In genomic region chr5:127615459-127615858, GRCm38 (mm10) we compare ENCODE assay signal across 9 mouse cellular contexts. TPM values are rescaled to one million over a fixed set of nuclear protein-coding genes. Genes with fewer than 3 reads are reported as not detected.
DNase-seq lines count a peak whose midpoint lies in the region; ATAC-seq and TF ChIP-seq lines count a peak whose summit lies in the region.
"Had no signal": no experiment of that assay in that cellular context is flagged by ENCODE, and none has a peak within 500 bp of the region (broad histone marks: within the 10 kb centered on the region; RNA-seq: fewer than 3 reads in every experiment).

No protein-coding gene starts in this region.

- 87% methylated on average over 3 of the region's 3 CpGs for WGBS in kidney, embryonic 16.5 days
- 62% methylated on average over 3 of the region's 3 CpGs for WGBS in embryonic facial prominence, embryonic 15.5 days
- 71% methylated on average over 3 of the region's 3 CpGs for WGBS in intestine, postnatal 0 days
- WGBS in neural tube, embryonic 12.5 days = 75% methylated on average over 3 of the region's 3 CpGs

- H3K4me2 ChIP-seq in kidney, embryonic 16.5 days (replicated peaks; ENCODE audit: low read depth, low read length) = peak overlapping the region; percentile 95
- H3K4me2 ChIP-seq in embryonic facial prominence, embryonic 15.5 days (replicated peaks) = peak overlapping the region; percentile 86
- peak overlapping the region; percentile 92 for H3K4me2 ChIP-seq in intestine, postnatal 0 days (replicated peaks; ENCODE audit: low read depth)
- peak overlapping the region; percentile 98 for H3K4me2 ChIP-seq in neural tube, embryonic 12.5 days (replicated peaks)

- ATAC-seq in kidney, embryonic 16.5 days (ENCODE audit: low FRiP score, low TSS enrichment) = no peak
- no peak for ATAC-seq in embryonic facial prominence, embryonic 15.5 days (ENCODE audit: insufficient number of reproducible peaks, low FRiP score, low TSS enrichment, low read depth)
- ATAC-seq in intestine, postnatal 0 days = no peak
- no peak for ATAC-seq in neural tube, embryonic 12.5 days (ENCODE audit: low FRiP score, low read depth)
- ATAC-seq: Patski had no signal

- H3K27me3 ChIP-seq in kidney, embryonic 16.5 days (ENCODE audit: insufficient read depth, low read length) = no peaks in the 10 kb centered on the region
- no peaks in the 10 kb centered on the region for H3K27me3 ChIP-seq in embryonic facial prominence, embryonic 15.5 days
- H3K27me3 ChIP-seq in intestine, postnatal 0 days (replicated peaks; ENCODE audit: control insufficient read depth, insufficient read depth, low read length) = no peaks in the 10 kb centered on the region
- H3K27me3 ChIP-seq in neural tube, embryonic 12.5 days (replicated peaks) = no peaks in the 10 kb centered on the region
- H3K27me3 ChIP-seq: Patski had no signal

- H3K9ac ChIP-seq in kidney, embryonic 16.5 days (replicated peaks; ENCODE audit: low read length) = peak overlapping the region; percentile 97
- H3K9ac ChIP-seq in embryonic facial prominence, embryonic 15.5 days = no peak overlapping the region
- H3K9ac ChIP-seq in intestine, postnatal 0 days (ENCODE audit: low read depth, low read length) = no peak overlapping the region
- H3K9ac ChIP-seq in neural tube, embryonic 12.5 days = peak overlapping the region; percentile 99; the same call in 1 of the 2 replicates

- H3K36me3 ChIP-seq in kidney, embryonic 16.5 days (ENCODE audit: insufficient read depth, low read length) = no peaks in the 10 kb centered on the region
- H3K36me3 ChIP-seq in embryonic facial prominence, embryonic 15.5 days = no peaks in the 10 kb centered on the region
- no peaks in the 10 kb centered on the region for H3K36me3 ChIP-seq in intestine, postnatal 0 days (ENCODE audit: control insufficient read depth, insufficient read depth)
- H3K36me3 ChIP-seq in neural tube, embryonic 12.5 days = no peaks in the 10 kb centered on the region

- H3K9me3 ChIP-seq in kidney, embryonic 16.5 days (ENCODE audit: low read length) = no peaks in the 10 kb centered on the region
- no peaks in the 10 kb centered on the region for H3K9me3 ChIP-seq in embryonic facial prominence, embryonic 15.5 days (replicated peaks)
- no peaks in the 10 kb centered on the region for H3K9me3 ChIP-seq in intestine, postnatal 0 days (ENCODE audit: control insufficient read depth)
- H3K9me3 ChIP-seq in neural tube, embryonic 12.5 days = no peaks in the 10 kb centered on the region

- no peak for TF ChIP-seq CTCF in intestine, postnatal 0 days (IDR thresholded peaks at IDR 0.05; ENCODE audit: low read depth)

- peaks cover 16% of the 10 kb centered on the region for H3K4me1 ChIP-seq in kidney, embryonic 16.5 days (ENCODE audit: insufficient read depth, low read length)
- H3K4me1 ChIP-seq in embryonic facial prominence, embryonic 15.5 days = peaks cover 39% of the 10 kb centered on the region
- peaks cover 8% of the 10 kb centered on the region for H3K4me1 ChIP-seq in intestine, postnatal 0 days (replicated peaks; ENCODE audit: control insufficient read depth, insufficient read depth, low read length)
- H3K4me1 ChIP-seq in neural tube, embryonic 12.5 days = peaks cover 28% of the 10 kb centered on the region

- no peak for DNase-seq in kidney, adult 8-10 months
- no peak for DNase-seq in layer of hippocampus, postnatal 14 days (ENCODE audit: low spot score in 2 of 2)
- no peak for DNase-seq in right cerebral cortex, postnatal 10 days (ENCODE audit: low spot score in 2 of 2)
- DNase-seq in cerebellum, adult 11 months = no peak

- H3K4me3 ChIP-seq in kidney, embryonic 16.5 days (ENCODE audit: low read length) = peak overlapping the region; percentile 95
- peak overlapping the region; percentile 90 for H3K4me3 ChIP-seq in embryonic facial prominence, embryonic 15.5 days (replicated peaks)
- H3K4me3 ChIP-seq in intestine, postnatal 0 days (ENCODE audit: low read depth, low read length) = no peak overlapping the region
- H3K4me3 ChIP-seq in neural tube, embryonic 12.5 days = 0 out of 2 replicates have a peak overlapping the region, but pooled peaks have one; percentile 98

- no peak overlapping the region for H3K27ac ChIP-seq in kidney, embryonic 16.5 days (ENCODE audit: low read length)
- no peak overlapping the region for H3K27ac ChIP-seq in embryonic facial prominence, embryonic 15.5 days (replicated peaks)
- no peak overlapping the region for H3K27ac ChIP-seq in intestine, postnatal 0 days (ENCODE audit: low read depth, low read length)
- H3K27ac ChIP-seq in neural tube, embryonic 12.5 days = no peak overlapping the region

RNA-seq across cellular contexts. Expression of gene Glt1d1, which starts 16.6 kb away (rescaled TPM):
- polyA plus RNA-seq in kidney, embryonic 16.5 days (2015; fragmentation: Nextera tagmentation; extraction: Ambion mirVana) = 0.27 and 0.54 TPM in 2 replicates
- 0.30 and 0.47 TPM in 2 replicates for polyA plus RNA-seq in embryonic facial prominence, embryonic 15.5 days (2015; fragmentation: Nextera tagmentation; extraction: Ambion mirVana)
- 0.04 TPM in 1 of 2 replicates, not detected in the other for polyA plus RNA-seq in intestine, postnatal 0 days (2015; fragmentation: Nextera tagmentation; extraction: Ambion mirVana)
- polyA plus RNA-seq in neural tube, embryonic 12.5 days (2016; fragmentation: Nextera tagmentation; extraction: Ambion mirVana) = 0.55 and 0.89 TPM in 2 replicates
- total RNA-seq in layer of hippocampus, postnatal 14 days (2021) = 10 to 100 TPM; 23.8 to 26.7 TPM

RNA-seq across cellular contexts. Expression of gene Slc15a4, which starts 17.2 kb away (rescaled TPM):
- 20.5 and 23.3 TPM in 2 replicates for polyA plus RNA-seq in kidney, embryonic 16.5 days (2015; fragmentation: Nextera tagmentation; extraction: Ambion mirVana)
- polyA plus RNA-seq in embryonic facial prominence, embryonic 15.5 days (2015; fragmentation: Nextera tagmentation; extraction: Ambion mirVana) = 22.5 and 27.9 TPM in 2 replicates
- polyA plus RNA-seq in intestine, postnatal 0 days (2015; fragmentation: Nextera tagmentation; extraction: Ambion mirVana) = 6.9 and 8.6 TPM in 2 replicates
- polyA plus RNA-seq in neural tube, embryonic 12.5 days (2016; fragmentation: Nextera tagmentation; extraction: Ambion mirVana) = 23.0 and 25.8 TPM in 2 replicates
- 10 to 100 TPM; 30.6 to 33.7 TPM for total RNA-seq in layer of hippocampus, postnatal 14 days (2021)

Comparison
In these comparisons a context has a peak if more than half of its experiments do, and no peak if none do; other contexts are left out.
1. H3K9ac ChIP-seq: peak in kidney, embryonic 16.5 days (single experiment) and neural tube, embryonic 12.5 days (single experiment); none in embryonic facial prominence, embryonic 15.5 days (single experiment) and intestine, postnatal 0 days (single experiment).
2. Peak in every context shown above with its lines, with median percentiles within 50 percentile points of each other: H3K4me2 ChIP-seq.